Mouse (Mus musculus) small intestine, adult 2 months (tissue): Measurements from ENCODE around the gene Kcnn3.

Experiments used
- CTCF ChIP-seq: fragments of 200-500 bp; IDR thresholded peaks from 2 replicates; pipeline ENCODE4 v1.5.1; 2012; ENCODE audit warnings: low read depth, mild to moderate bottlenecking, control low read depth, inconsistent platforms, low read length, moderate library complexity, mixed read lengths; ENCODE audit not compliant: insufficient replicate concordance, insufficient read length; ENCODE audit errors: extremely low read depth
- POLR2A ChIP-seq: fragments of 200-500 bp; IDR thresholded peaks from 2 replicates; pipeline ENCODE4 v1.6.1; 2012; ENCODE audit warnings: low read depth, mild to moderate bottlenecking, control low read depth, inconsistent platforms, low read length, moderate library complexity

GRCm38 (mm10) chr3:89589321-89589720, 69.4 kb downstream of the Kcnn3 start:
- TF ChIP-seq CTCF, result no peak
- TF ChIP-seq POLR2A, result no peak
